Mouse (Mus musculus) heart, embryonic 15.5 days (tissue): ENCODE data around the gene Map3k10. TPM values are rescaled to one million over a fixed set of nuclear protein-coding genes. Genes with fewer than 3 reads are reported as not detected.

Experiments used
- ATAC-seq: fragments of 200-750 bp; cut with Nextera tagmentation; replicated peaks from 2 replicates; pipeline ENCODE4 v1.8.0; 2017; ENCODE audit warnings: low read depth, moderate TSS enrichment; ENCODE audit not compliant: insufficient number of reproducible peaks, insufficient read depth, low FRiP score
- H3K27ac ChIP-seq: fragments of 300-500 bp; sonication (generic); 2 replicates; pipeline ENCODE4 v1.5.1; 2015; ENCODE audit warnings: mild to moderate bottlenecking, inconsistent platforms
- H3K27me3 ChIP-seq: fragments of 300-500 bp; sonication (generic); 2 replicates; pipeline ENCODE4 v1.6.1; 2015; ENCODE audit warnings: inconsistent platforms
- H3K36me3 ChIP-seq: fragments of 300-500 bp; sonication (generic); 2 replicates; pipeline ENCODE4 v1.6.1; 2015; ENCODE audit warnings: mild to moderate bottlenecking, inconsistent platforms
- H3K4me1 ChIP-seq: fragments of 300-500 bp; sonication (generic); replicated peaks from 2 replicates; pipeline ENCODE4 v1.6.1; 2015; ENCODE audit warnings: inconsistent platforms
- H3K4me2 ChIP-seq: fragments of 300-500 bp; sonication (generic); 2 replicates; pipeline ENCODE4 v1.6.1; 2015; ENCODE audit warnings: inconsistent platforms, mild to moderate bottlenecking, moderate library complexity
- H3K4me3 ChIP-seq: fragments of 300-500 bp; sonication (generic); 2 replicates; pipeline ENCODE4 v1.5.1; 2015; ENCODE audit warnings: mild to moderate bottlenecking, inconsistent platforms
- H3K9ac ChIP-seq: fragments of 300-500 bp; sonication (generic); 2 replicates; pipeline ENCODE4 v1.6.1; 2015; ENCODE audit warnings: mild to moderate bottlenecking, inconsistent platforms
- H3K9me3 ChIP-seq: fragments of 300-500 bp; sonication (generic); replicated peaks from 2 replicates; pipeline ENCODE4 v1.6.1; 2016; ENCODE audit warnings: inconsistent platforms
- WGBS: fragments of 180-500 bp; shearing (Covaris S2); methylation state at CpG from one replicate; pipeline ENCODE4 v1.1.7; 2015; ENCODE audit warnings: mixed read lengths; 5-methylcytosine and 5-hydroxymethylcytosine counted together
- polyA plus RNA-seq: library from polyadenylated mRNA; unstranded; fragments of >200 nt; fragmentation: Nextera tagmentation; extraction: Ambion mirVana; gene quantifications from 2 replicates; pipeline ENCODE4 v1.2.1, GENCODE M21; 2015

Gene Map3k10
- polyA plus RNA-seq, 1 experiment from 2014 or later: 3.7 TPM

DNA sequence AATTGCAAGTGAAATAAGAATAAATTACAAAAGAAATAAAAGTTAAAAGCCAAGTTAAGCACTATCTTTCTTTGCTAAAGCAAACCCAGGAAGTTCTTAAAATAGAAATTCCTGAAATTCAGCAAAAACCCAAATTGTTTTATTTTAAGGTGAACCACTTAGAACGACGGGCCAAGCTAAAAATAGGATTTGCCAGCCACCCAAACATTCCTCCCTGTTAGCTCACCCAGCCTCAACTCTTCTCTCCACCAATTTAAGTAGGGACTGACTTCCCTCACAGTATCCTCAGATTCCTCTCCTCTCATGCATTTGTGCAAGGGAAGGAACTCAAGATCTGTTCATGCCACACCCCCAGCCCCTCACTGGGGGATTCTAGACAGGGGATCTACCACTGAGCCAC is 8.8 kb upstream of the Map3k10 start:
- peaks cover 16% of the 10 kb centered on the region; the same call in 1 of the 2 replicates for H3K27me3 ChIP-seq
- H3K27ac ChIP-seq: no peak overlapping the region
- H3K36me3 ChIP-seq: no peaks in the 10 kb centered on the region
- H3K4me2 ChIP-seq: no peak overlapping the region
- ATAC-seq: no peak
- H3K4me1 ChIP-seq: peaks cover 6% of the 10 kb centered on the region
- no peak overlapping the region for H3K4me3 ChIP-seq
- no peaks in the 10 kb centered on the region for H3K9me3 ChIP-seq
- 7% methylated on average over 2 of the region's 2 CpGs for WGBS
- H3K9ac ChIP-seq: no peak overlapping the region

DNA sequence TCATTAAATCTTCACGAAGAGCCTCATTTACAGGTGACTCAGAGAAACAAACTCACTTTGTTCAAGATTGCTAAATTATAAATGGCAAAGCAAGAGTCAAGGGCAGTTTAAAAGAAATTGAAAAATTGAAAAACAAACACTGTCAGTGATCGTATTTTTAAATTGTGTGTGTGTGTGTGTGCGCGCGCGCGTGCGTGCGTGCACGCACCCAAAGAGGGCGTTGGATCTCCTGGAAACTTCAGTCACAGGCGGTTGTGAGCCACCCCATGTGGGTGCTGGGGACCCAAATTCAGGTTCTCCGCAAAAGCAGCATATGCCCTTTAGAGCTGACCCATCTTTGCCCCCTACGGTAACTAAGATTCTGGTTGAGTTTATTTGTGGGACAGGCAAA is 819 bp upstream of the Map3k10 start:
- Histone ChIP-seq H3K9ac (0 out of 2 replicates have a peak overlapping the region, but pooled peaks have one; percentile 22), H3K36me3 (no peaks in the 10 kb centered on the region), H3K4me2 (peak overlapping the region; percentile 99), H3K4me1 (peaks cover 22% of the 10 kb centered on the region), H3K4me3 (peak overlapping the region; percentile 94), H3K27ac (0 out of 2 replicates have a peak overlapping the region, but pooled peaks have one; percentile 89), H3K9me3 (no peaks in the 10 kb centered on the region), H3K27me3 (no peaks in the 10 kb centered on the region)
- ATAC-seq: no peak
- WGBS: 25% methylated on average over 14 of the region's 14 CpGs

- H3K9ac ChIP-seq: peak overlapping the region; percentile 85
- H3K27me3 ChIP-seq: no peaks in the 10 kb centered on the region
- H3K4me2 ChIP-seq: peak overlapping the region; percentile 99
- H3K27ac ChIP-seq: peak overlapping the region; percentile 89
- H3K4me1 ChIP-seq: peaks cover 22% of the 10 kb centered on the region
- no peak; the same call in 1 of the 2 replicates for ATAC-seq
- H3K4me3 ChIP-seq: peak overlapping the region; percentile 94
- under 1% methylated on average over 35 of the region's 38 CpGs for WGBS
- H3K36me3 ChIP-seq: no peaks in the 10 kb centered on the region
- H3K9me3 ChIP-seq: no peaks in the 10 kb centered on the region
Measured at GRCm38 (mm10) chr7:27674195-27674521, 240 bp downstream of the Map3k10 start.

GRCm38 (mm10) chr7:27673575-27674131 is 745 bp downstream of the Map3k10 start:
- Histone ChIP-seq H3K36me3 (no peaks in the 10 kb centered on the region), H3K9ac (peak overlapping the region; percentile 85), H3K9me3 (no peaks in the 10 kb centered on the region), H3K4me3 (peak overlapping the region; percentile 94), H3K4me1 (peaks cover 22% of the 10 kb centered on the region), H3K27ac (no peak overlapping the region), H3K27me3 (no peaks in the 10 kb centered on the region), H3K4me2 (peak overlapping the region; percentile 99)
- ATAC-seq: 0 out of 2 replicates have a peak, but pooled peaks have one; percentile 25
- WGBS: 1% methylated on average over 51 of the region's 52 CpGs

GRCm38 (mm10) chr7:27673064-27673574 is 1.3 kb downstream of the Map3k10 start:
- Histone ChIP-seq H3K4me2 (peak overlapping the region; percentile 99), H3K9me3 (no peaks in the 10 kb centered on the region), H3K27me3 (no peaks in the 10 kb centered on the region), H3K4me3 (peak overlapping the region; percentile 94), H3K27ac (no peak overlapping the region), H3K36me3 (0 out of 2 replicates have a peak, but pooled peaks cover 3% of the 10 kb centered on the region), H3K4me1 (peaks cover 22% of the 10 kb centered on the region), H3K9ac (peak overlapping the region; percentile 85)
- no peak for ATAC-seq
- WGBS: 61% methylated on average over 9 of the region's 9 CpGs

DNA sequence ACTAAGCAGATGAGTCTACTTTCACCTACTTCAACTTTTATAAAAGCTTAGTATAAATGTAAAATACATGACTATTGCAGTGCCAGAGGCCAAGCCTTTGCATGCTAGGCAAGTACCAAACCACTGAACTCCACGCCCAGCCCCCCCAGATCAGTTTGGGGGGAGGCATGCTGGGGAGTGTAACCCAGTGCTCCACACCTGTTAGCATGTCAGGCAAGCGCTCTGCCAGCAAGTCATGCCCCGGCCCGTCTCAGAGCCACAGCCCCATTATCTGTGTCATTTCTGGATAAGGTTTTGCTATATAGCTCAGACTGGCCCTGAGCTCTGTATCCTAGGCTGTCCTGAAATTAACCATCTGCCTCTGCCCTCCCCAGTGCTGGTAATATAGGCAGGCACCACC is 12.4 kb downstream of the Map3k10 start:
- peaks cover 45% of the 10 kb centered on the region for H3K27me3 ChIP-seq

DNA sequence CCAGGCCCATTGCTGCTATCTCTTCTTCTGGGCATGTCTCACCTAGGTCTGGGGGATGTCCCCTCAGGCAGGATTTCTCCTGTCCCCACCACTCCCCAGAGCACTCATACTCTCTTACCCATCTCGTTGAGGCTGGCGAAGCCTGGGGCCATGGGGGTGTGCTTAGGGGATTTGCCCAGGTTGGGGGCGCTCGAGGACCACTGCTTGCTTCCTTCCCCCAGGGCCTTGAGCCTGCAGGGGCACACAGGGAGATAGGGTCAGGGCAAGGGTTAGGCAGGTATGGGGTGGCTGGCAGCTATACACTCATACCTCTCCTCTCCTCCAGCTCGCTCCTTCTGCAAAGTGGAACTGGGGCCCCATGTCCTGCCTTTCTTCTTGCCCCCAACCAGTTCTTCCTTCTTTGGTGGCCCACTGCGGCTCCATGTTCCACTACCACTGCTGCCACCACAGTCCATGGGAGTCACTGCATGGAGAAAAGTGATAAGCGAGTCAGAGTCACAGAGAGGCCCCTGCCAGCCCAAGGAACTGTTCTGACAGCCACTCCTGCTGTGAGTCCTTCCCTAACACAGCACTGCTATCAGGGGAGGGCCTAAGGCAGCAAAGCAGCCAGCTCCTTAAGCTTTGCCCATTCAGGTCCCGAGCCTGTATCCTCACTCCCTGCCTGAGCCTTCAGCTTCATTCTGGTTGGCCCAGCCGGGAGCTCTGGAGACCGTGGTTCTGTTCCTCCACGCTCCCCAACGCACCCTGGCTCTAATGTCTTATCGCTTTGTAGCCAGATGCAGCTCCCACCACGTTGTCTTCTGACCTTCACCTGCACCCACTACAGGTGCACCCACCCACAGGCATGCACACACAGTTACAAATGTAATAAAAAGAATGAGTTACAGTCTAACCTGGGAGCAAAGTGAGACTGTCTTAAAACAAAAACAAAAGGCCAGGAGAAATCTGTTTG is 15.4 kb downstream of the Map3k10 start:
- H3K9ac ChIP-seq: no peak overlapping the region
- no peak overlapping the region for H3K27ac ChIP-seq
- peaks cover 68% of the 10 kb centered on the region for H3K27me3 ChIP-seq
- H3K9me3 ChIP-seq: no peaks in the 10 kb centered on the region
- no peak overlapping the region for H3K4me2 ChIP-seq
- H3K36me3 ChIP-seq: no peaks in the 10 kb centered on the region
- ATAC-seq: no peak
- H3K4me3 ChIP-seq: no peak overlapping the region
- WGBS: 49% methylated on average over 14 of the region's 14 CpGs
- peaks cover 3% of the 10 kb centered on the region for H3K4me1 ChIP-seq

More for the DNA sequence above, 12.4 kb downstream of the Map3k10 start:
- Histone ChIP-seq H3K27ac (no peak overlapping the region), H3K9ac (no peak overlapping the region), H3K4me3 (no peak overlapping the region), H3K36me3 (peaks cover 2% of the 10 kb centered on the region; the same call in 1 of the 2 replicates), H3K4me2 (no peak overlapping the region), H3K9me3 (no peaks in the 10 kb centered on the region), H3K4me1 (no peaks in the 10 kb centered on the region)
- 81% methylated on average over 4 of the region's 4 CpGs for WGBS
- ATAC-seq: no peak

- Histone ChIP-seq H3K27me3 (peaks cover 79% of the 10 kb centered on the region), H3K4me1 (peaks cover 5% of the 10 kb centered on the region), H3K36me3 (no peaks in the 10 kb centered on the region), H3K4me3 (no peak overlapping the region), H3K9me3 (no peaks in the 10 kb centered on the region), H3K9ac (no peak overlapping the region), H3K4me2 (no peak overlapping the region), H3K27ac (no peak overlapping the region)
- 30% methylated on average over 53 of the region's 53 CpGs for WGBS
- ATAC-seq: no peak
Measured at GRCm38 (mm10) chr7:27657824-27658395, 16.5 kb downstream of the Map3k10 start.

DNA sequence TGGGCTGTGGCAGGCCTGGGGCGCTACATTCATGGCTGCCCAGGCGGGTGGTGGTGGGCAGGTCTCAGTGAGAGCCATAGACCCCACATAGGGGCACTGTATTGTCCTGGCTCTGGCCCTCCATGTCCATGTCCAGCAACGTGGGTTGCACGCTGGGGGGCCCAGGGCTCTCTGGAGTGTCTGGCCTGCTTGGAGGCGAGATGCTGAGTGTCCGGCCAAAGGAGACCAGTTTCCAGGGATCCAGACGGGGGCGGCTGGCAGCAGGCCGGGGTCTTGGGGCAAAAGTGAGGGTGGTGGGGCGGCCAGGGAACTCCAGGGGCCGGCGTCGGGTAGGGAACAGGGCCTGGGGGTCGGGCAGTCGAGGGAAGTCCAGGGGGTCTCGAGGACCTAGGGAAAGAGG is 17.8 kb downstream of the Map3k10 start:
- H3K4me3 ChIP-seq: no peak overlapping the region
- H3K27me3 ChIP-seq: peaks cover 92% of the 10 kb centered on the region
- no peak overlapping the region for H3K4me2 ChIP-seq
- H3K36me3 ChIP-seq: no peaks in the 10 kb centered on the region
- H3K4me1 ChIP-seq: peaks cover 5% of the 10 kb centered on the region
- 86% methylated on average over 16 of the region's 16 CpGs for WGBS
- H3K9ac ChIP-seq: no peak overlapping the region
- H3K27ac ChIP-seq: no peak overlapping the region
- no peak for ATAC-seq
- no peaks in the 10 kb centered on the region for H3K9me3 ChIP-seq

GRCm38 (mm10) chr7:27655545-27655944 is 18.9 kb downstream of the Map3k10 start:
- Histone ChIP-seq H3K27ac (no peak overlapping the region), H3K4me1 (peaks cover 5% of the 10 kb centered on the region), H3K4me2 (no peak overlapping the region), H3K4me3 (no peak overlapping the region), H3K36me3 (no peaks in the 10 kb centered on the region), H3K27me3 (peaks cover 90% of the 10 kb centered on the region), H3K9me3 (no peaks in the 10 kb centered on the region), H3K9ac (no peak overlapping the region)
- 28% methylated on average over 11 of the region's 11 CpGs for WGBS
- ATAC-seq: peak; percentile 22; the same call in 1 of the 2 replicates

GRCm38 (mm10) chr7:27654607-27655276 is 19.7 kb downstream of the Map3k10 start:
- ATAC-seq: no peak
- Histone ChIP-seq H3K4me1 (peaks cover 5% of the 10 kb centered on the region), H3K9me3 (no peaks in the 10 kb centered on the region), H3K9ac (no peak overlapping the region), H3K4me3 (no peak overlapping the region), H3K27ac (no peak overlapping the region), H3K4me2 (no peak overlapping the region), H3K36me3 (no peaks in the 10 kb centered on the region), H3K27me3 (peaks cover 93% of the 10 kb centered on the region)
- WGBS: 57% methylated on average over 20 of the region's 20 CpGs
